Mouse (Mus musculus) kidney, adult 9 months (tissue): ENCODE results near the gene Usp25.

Experiments
- DNase-seq: peaks from one replicate; pipeline ENCODE4 v3.0.0; 2022

Gene Usp25

GRCm38 (mm10) chr16:77034751-77035150 is 21.2 kb downstream of the Usp25 start:
- no peak for DNase-seq

GRCm38 (mm10) chr16:77041573-77041972 is 28.1 kb downstream of the Usp25 start:
- peak; percentile 16 for DNase-seq

GRCm38 (mm10) chr16:77043499-77043898 is 30.0 kb downstream of the Usp25 start:
- no peak for DNase-seq

- no peak for DNase-seq
Measured at GRCm38 (mm10) chr16:77054184-77054583, 40.7 kb downstream of the Usp25 start.

GRCm38 (mm10) chr16:77055519-77056159 is 42.1 kb downstream of the Usp25 start:
- DNase-seq: no peak

- DNase-seq: no peak
Measured at GRCm38 (mm10) chr16:77056160-77056520, 42.6 kb downstream of the Usp25 start.

- no peak for DNase-seq
Measured at GRCm38 (mm10) chr16:77058567-77058966, 45.1 kb downstream of the Usp25 start.

- DNase-seq: no peak
Measured at GRCm38 (mm10) chr16:77060166-77060565, 46.7 kb downstream of the Usp25 start.

- no peak for DNase-seq
Measured at GRCm38 (mm10) chr16:77063916-77064315, 50.4 kb downstream of the Usp25 start.

GRCm38 (mm10) chr16:77076954-77077735 is 63.6 kb downstream of the Usp25 start:
- no peak for DNase-seq

GRCm38 (mm10) chr16:77077736-77078005 is 64.2 kb downstream of the Usp25 start:
- DNase-seq: no peak

GRCm38 (mm10) chr16:77084071-77084470 is 70.6 kb downstream of the Usp25 start:
- DNase-seq: no peak

GRCm38 (mm10) chr16:77089806-77090205 is 76.3 kb downstream of the Usp25 start:
- DNase-seq: no peak

- no peak for DNase-seq
Measured at GRCm38 (mm10) chr16:77093526-77093925, 80.0 kb downstream of the Usp25 start.

- no peak for DNase-seq
Measured at GRCm38 (mm10) chr16:77095017-77095551, 81.6 kb downstream of the Usp25 start.

GRCm38 (mm10) chr16:77099018-77099869 is 85.7 kb downstream of the Usp25 start:
- DNase-seq: peak; percentile 95

GRCm38 (mm10) chr16:77103637-77104264 is 90.2 kb downstream of the Usp25 start:
- DNase-seq: no peak

GRCm38 (mm10) chr16:77111268-77111667 is 97.8 kb downstream of the Usp25 start:
- DNase-seq: no peak

GRCm38 (mm10) chr16:77125908-77126307 is 112.4 kb downstream of the Usp25 start:
- DNase-seq: no peak

- no peak for DNase-seq
Measured at GRCm38 (mm10) chr16:77128683-77129082, 115.2 kb downstream of the Usp25 start.

- no peak for DNase-seq
Measured at GRCm38 (mm10) chr16:77133055-77133454, 119.5 kb downstream of the Usp25 start.

GRCm38 (mm10) chr16:77140651-77141050 is 127.1 kb downstream of the Usp25 start:
- DNase-seq: no peak

- DNase-seq: no peak
Measured at GRCm38 (mm10) chr16:77146801-77147200, 133.3 kb downstream of the Usp25 start.
